Comparison of ENCODE assay signal across 15 mouse cellular contexts in genomic region chr12:9071493-9071892, GRCm38 (mm10). TPM values are rescaled to one million over a fixed set of nuclear protein-coding genes. Genes with fewer than 3 reads are reported as not detected.
DNase-seq lines count a peak whose midpoint lies in the region; ATAC-seq lines count a peak whose summit lies in the region.
"Had no signal": no experiment of that assay in that cellular context is flagged by ENCODE, and none has a peak within 500 bp of the region (broad histone marks: within the 10 kb centered on the region; RNA-seq: fewer than 3 reads in every experiment).

No protein-coding gene starts in this region.

- no peak for ATAC-seq in embryonic facial prominence, embryonic 11.5 days (replicated peaks; ENCODE audit: insufficient number of reproducible peaks, low FRiP score, low TSS enrichment, low read depth)
- ATAC-seq in midbrain, embryonic 13.5 days, result peak; percentile 48; the same call in 1 of the 2 replicates
- ATAC-seq in forebrain, embryonic 15.5 days (replicated peaks), result peak; percentile 67; the same call in 1 of the 2 replicates
- ATAC-seq in neural tube, embryonic 13.5 days (ENCODE audit: low read depth), result peak; percentile 91
- no peak for ATAC-seq in intestine, embryonic 16.5 days

- H3K27me3 ChIP-seq in embryonic facial prominence, embryonic 11.5 days (ENCODE audit: control insufficient read depth, insufficient read depth, low read length), result no peaks in the 10 kb centered on the region
- H3K27me3 ChIP-seq in embryonic facial prominence, embryonic 10.5 days (replicated peaks; ENCODE audit: low read depth, poor library complexity, severe bottlenecking), result no peaks in the 10 kb centered on the region
- no peaks in the 10 kb centered on the region for H3K27me3 ChIP-seq in midbrain, embryonic 13.5 days
- H3K27me3 ChIP-seq in midbrain, embryonic 10.5 days (ENCODE audit: low read depth, poor library complexity, severe bottlenecking), result no peaks in the 10 kb centered on the region
- H3K27me3 ChIP-seq in forebrain, embryonic 15.5 days, result no peaks in the 10 kb centered on the region
- no peaks in the 10 kb centered on the region for H3K27me3 ChIP-seq in neural tube, embryonic 13.5 days
- no peaks in the 10 kb centered on the region for H3K27me3 ChIP-seq in intestine, embryonic 16.5 days (replicated peaks; ENCODE audit: control insufficient read depth, insufficient read depth, low read length)
- H3K27me3 ChIP-seq: stomach, embryonic 15.5 days had no signal

- no peak overlapping the region for H3K27ac ChIP-seq in embryonic facial prominence, embryonic 11.5 days (replicated peaks; ENCODE audit: low read depth, low read length)
- H3K27ac ChIP-seq in embryonic facial prominence, embryonic 10.5 days (replicated peaks), result no peak overlapping the region
- H3K27ac ChIP-seq in midbrain, embryonic 13.5 days, result no peak overlapping the region
- H3K27ac ChIP-seq in midbrain, embryonic 10.5 days (replicated peaks), result no peak overlapping the region
- H3K27ac ChIP-seq in forebrain, embryonic 15.5 days (replicated peaks), result no peak overlapping the region
- H3K27ac ChIP-seq in neural tube, embryonic 13.5 days (replicated peaks), result 0 out of 2 replicates have a peak overlapping the region, but pooled peaks have one; percentile 28
- no peak overlapping the region for H3K27ac ChIP-seq in intestine, embryonic 16.5 days (ENCODE audit: low read length)
- H3K27ac ChIP-seq: gastrocnemius, adult 2 months; layer of hippocampus, adult 2 months; stomach, embryonic 15.5 days had no signal

- H3K9me3 ChIP-seq in embryonic facial prominence, embryonic 11.5 days (replicated peaks; ENCODE audit: control insufficient read depth, low read length), result no peaks in the 10 kb centered on the region
- H3K9me3 ChIP-seq in embryonic facial prominence, embryonic 10.5 days, result no peaks in the 10 kb centered on the region
- no peaks in the 10 kb centered on the region for H3K9me3 ChIP-seq in midbrain, embryonic 13.5 days
- H3K9me3 ChIP-seq in midbrain, embryonic 10.5 days (replicated peaks), result no peaks in the 10 kb centered on the region
- no peaks in the 10 kb centered on the region for H3K9me3 ChIP-seq in forebrain, embryonic 15.5 days
- no peaks in the 10 kb centered on the region for H3K9me3 ChIP-seq in neural tube, embryonic 13.5 days
- H3K9me3 ChIP-seq in intestine, embryonic 16.5 days (ENCODE audit: control insufficient read depth, low read length), result no peaks in the 10 kb centered on the region
- H3K9me3 ChIP-seq: stomach, embryonic 15.5 days had no signal

- no peak overlapping the region for H3K9ac ChIP-seq in embryonic facial prominence, embryonic 11.5 days (replicated peaks; ENCODE audit: low read length)
- H3K9ac ChIP-seq in midbrain, embryonic 13.5 days (replicated peaks), result no peak overlapping the region
- no peak overlapping the region for H3K9ac ChIP-seq in forebrain, embryonic 15.5 days (replicated peaks)
- no peak overlapping the region for H3K9ac ChIP-seq in neural tube, embryonic 13.5 days
- no peak overlapping the region for H3K9ac ChIP-seq in intestine, embryonic 16.5 days (ENCODE audit: low read depth, low read length)
- H3K9ac ChIP-seq: stomach, embryonic 15.5 days had no signal

- H3K4me3 ChIP-seq in embryonic facial prominence, embryonic 11.5 days (ENCODE audit: low read depth, low read length), result no peak overlapping the region
- H3K4me3 ChIP-seq in embryonic facial prominence, embryonic 10.5 days, result no peak overlapping the region
- H3K4me3 ChIP-seq in midbrain, embryonic 13.5 days (replicated peaks), result no peak overlapping the region
- no peak overlapping the region for H3K4me3 ChIP-seq in midbrain, embryonic 10.5 days
- no peak overlapping the region for H3K4me3 ChIP-seq in forebrain, embryonic 15.5 days
- no peak overlapping the region for H3K4me3 ChIP-seq in neural tube, embryonic 13.5 days
- no peak overlapping the region for H3K4me3 ChIP-seq in intestine, embryonic 16.5 days (ENCODE audit: low read length)
- H3K4me3 ChIP-seq: gastrocnemius, adult 2 months; layer of hippocampus, adult 2 months; myocyte; stomach, embryonic 15.5 days had no signal

- no peaks in the 10 kb centered on the region for H3K36me3 ChIP-seq in embryonic facial prominence, embryonic 11.5 days (replicated peaks; ENCODE audit: control insufficient read depth, insufficient read depth, low read depth, low read length)
- no peaks in the 10 kb centered on the region for H3K36me3 ChIP-seq in embryonic facial prominence, embryonic 10.5 days (replicated peaks)
- no peaks in the 10 kb centered on the region for H3K36me3 ChIP-seq in midbrain, embryonic 13.5 days
- no peaks in the 10 kb centered on the region for H3K36me3 ChIP-seq in midbrain, embryonic 10.5 days
- H3K36me3 ChIP-seq in forebrain, embryonic 15.5 days, result no peaks in the 10 kb centered on the region
- H3K36me3 ChIP-seq in neural tube, embryonic 13.5 days, result no peaks in the 10 kb centered on the region
- H3K36me3 ChIP-seq in intestine, embryonic 16.5 days (ENCODE audit: control insufficient read depth, insufficient read depth, low read length), result no peaks in the 10 kb centered on the region
- H3K36me3 ChIP-seq: stomach, embryonic 15.5 days had no signal

- 47% methylated on average over 4 of the region's 4 CpGs for WGBS in embryonic facial prominence, embryonic 11.5 days
- WGBS in embryonic facial prominence, embryonic 10.5 days, result 71% methylated on average over 4 of the region's 4 CpGs
- WGBS in midbrain, embryonic 13.5 days, result 53% methylated on average over 4 of the region's 4 CpGs
- 73% methylated on average over 4 of the region's 4 CpGs for WGBS in midbrain, embryonic 10.5 days
- 14% methylated on average over 4 of the region's 4 CpGs for WGBS in forebrain, embryonic 15.5 days
- WGBS in neural tube, embryonic 13.5 days, result 25% methylated on average over 4 of the region's 4 CpGs
- 39% methylated on average over 4 of the region's 4 CpGs for WGBS in intestine, embryonic 16.5 days

- peak; percentile 36 for DNase-seq in embryonic facial prominence, embryonic 11.5 days (ENCODE audit: low spot score)
- no peak for DNase-seq in embryonic facial prominence, embryonic 10.5 days (ENCODE audit: low spot score)
- DNase-seq in midbrain, embryonic 10.5 days (ENCODE audit: low spot score), result no peak
- no peak for DNase-seq in gastrocnemius, postnatal 36 days
- DNase-seq: adrenal gland, adult 2 months; gastrocnemius, adult 2 months; kidney, adult 18-20 months; right cerebral cortex, postnatal 25 days had no signal

- H3K4me1 ChIP-seq in embryonic facial prominence, embryonic 11.5 days (ENCODE audit: control insufficient read depth, insufficient read depth, low read length), result no peaks in the 10 kb centered on the region
- H3K4me1 ChIP-seq in embryonic facial prominence, embryonic 10.5 days, result peaks cover 4% of the 10 kb centered on the region; the same call in 1 of the 2 replicates
- no peaks in the 10 kb centered on the region for H3K4me1 ChIP-seq in midbrain, embryonic 13.5 days (replicated peaks)
- no peaks in the 10 kb centered on the region for H3K4me1 ChIP-seq in midbrain, embryonic 10.5 days
- H3K4me1 ChIP-seq in forebrain, embryonic 15.5 days, result peaks cover 6% of the 10 kb centered on the region; the same call in 1 of the 2 replicates
- H3K4me1 ChIP-seq in neural tube, embryonic 13.5 days (replicated peaks), result peaks cover 9% of the 10 kb centered on the region
- no peaks in the 10 kb centered on the region for H3K4me1 ChIP-seq in intestine, embryonic 16.5 days (ENCODE audit: control insufficient read depth, insufficient read depth, low read length)
- H3K4me1 ChIP-seq: stomach, embryonic 15.5 days had no signal

- H3K4me2 ChIP-seq in embryonic facial prominence, embryonic 11.5 days (ENCODE audit: low read depth, low read length), result no peak overlapping the region
- H3K4me2 ChIP-seq in midbrain, embryonic 13.5 days (replicated peaks), result no peak overlapping the region
- H3K4me2 ChIP-seq in forebrain, embryonic 15.5 days (replicated peaks), result no peak overlapping the region
- no peak overlapping the region for H3K4me2 ChIP-seq in neural tube, embryonic 13.5 days
- H3K4me2 ChIP-seq in intestine, embryonic 16.5 days (ENCODE audit: low read depth, low read length), result no peak overlapping the region
- H3K4me2 ChIP-seq: stomach, embryonic 15.5 days had no signal

- intact Hi-C loops in gastrocnemius, postnatal 36 days (cut with DNase I), result no loop called here

RNA-seq across cellular contexts. Expression of gene Ttc32, which starts 41.7 kb away (rescaled TPM):
- 17.9 and 19.2 TPM in 2 replicates for polyA plus RNA-seq in embryonic facial prominence, embryonic 11.5 days (2014; fragmentation: Nextera tagmentation; extraction: Ambion mirVana)
- 17.6 and 19.3 TPM in 2 replicates for polyA plus RNA-seq in embryonic facial prominence, embryonic 10.5 days (2016; fragmentation: Nextera tagmentation; extraction: Ambion mirVana)
- 15.5 and 16.8 TPM in 2 replicates for polyA plus RNA-seq in midbrain, embryonic 13.5 days (2015; fragmentation: Nextera tagmentation; extraction: Ambion mirVana)
- polyA plus RNA-seq in midbrain, embryonic 10.5 days (2016; fragmentation: Nextera tagmentation; extraction: Ambion mirVana), result 23.2 and 24.3 TPM in 2 replicates
- 11.4 and 13.8 TPM in 2 replicates for polyA plus RNA-seq in forebrain, embryonic 15.5 days (2015; fragmentation: Nextera tagmentation; extraction: Ambion mirVana)
- 11.8 and 13.9 TPM in 2 replicates for polyA plus RNA-seq in neural tube, embryonic 13.5 days (2015; fragmentation: Nextera tagmentation; extraction: Ambion mirVana)
- 10 to 100 TPM; 17.5 to 23.0 TPM for total RNA-seq in gastrocnemius, postnatal 36 days (2021)
- polyA plus RNA-seq in intestine, embryonic 16.5 days (2015; fragmentation: Nextera tagmentation; extraction: Ambion mirVana), result 33.9 and 35.8 TPM in 2 replicates

Comparison
In these comparisons a context has a peak if more than half of its experiments do, and no peak if none do; other contexts are left out.
1. ATAC-seq: peak in midbrain, embryonic 13.5 days (single experiment), forebrain, embryonic 15.5 days (single experiment) and neural tube, embryonic 13.5 days (single experiment); none in embryonic facial prominence, embryonic 11.5 days (single experiment) and intestine, embryonic 16.5 days (single experiment).